Mouse (Mus musculus): Measurements from ENCODE around the gene Olfr609.
"Not testable (repeated sequence)": the region's sequence is repeated elsewhere in the genome, so short reads cannot be mapped to it uniquely, and the experiment has no call there.

Olfr609 gene
- long read RNA-seq, experiment 1 = 0 reads
- long read RNA-seq, experiment 2 = 0 reads

DNA sequence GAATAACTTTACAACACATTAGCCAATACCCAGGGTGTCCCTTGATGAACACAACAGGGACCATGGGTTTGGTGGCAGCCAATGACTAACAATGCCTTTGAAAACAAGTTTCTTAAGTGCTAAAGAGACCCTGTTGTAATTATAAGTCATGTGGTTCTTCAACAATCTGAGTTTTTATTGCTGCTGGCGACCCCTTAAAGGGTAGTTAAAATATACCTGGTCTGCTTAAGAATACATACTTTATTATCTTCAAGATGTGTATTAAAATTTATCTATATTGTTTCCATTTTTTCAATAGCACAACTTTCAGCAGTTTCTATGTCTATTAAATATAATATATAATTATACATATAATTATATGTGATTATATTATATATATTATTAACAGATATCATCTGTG is at the start of gene Olfr609:
Olfr609 (minus strand) TSS at position 101 of the 400 bp plus-strand sequence.
- intact Hi-C loops (cut with DNase I) = no loop called here

DNA sequence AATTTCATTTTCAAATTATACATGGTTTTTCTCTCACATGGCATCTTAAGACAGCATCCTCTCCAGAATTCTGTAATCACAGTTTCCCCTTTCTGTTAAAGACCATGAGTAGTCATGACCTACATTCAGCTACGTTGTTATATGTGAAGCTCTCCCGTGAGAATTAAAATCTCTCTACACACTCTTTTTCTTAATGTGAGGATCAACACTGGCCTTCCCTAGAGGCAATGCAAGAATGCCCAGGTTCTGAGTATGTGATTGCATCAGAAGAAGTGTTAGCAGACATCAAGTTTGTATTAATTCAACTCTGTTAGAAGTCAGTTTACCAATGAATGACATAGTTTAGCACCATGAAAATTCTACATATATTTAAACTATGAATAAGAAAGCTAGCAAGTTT is 44.8 kb upstream of the Olfr609 start, which contains the start of gene Olfr612:
Olfr612 (minus strand) TSS at position 101 of the 400 bp plus-strand sequence.
- intact Hi-C loops (cut with DNase I) = not testable (repeated sequence)

DNA sequence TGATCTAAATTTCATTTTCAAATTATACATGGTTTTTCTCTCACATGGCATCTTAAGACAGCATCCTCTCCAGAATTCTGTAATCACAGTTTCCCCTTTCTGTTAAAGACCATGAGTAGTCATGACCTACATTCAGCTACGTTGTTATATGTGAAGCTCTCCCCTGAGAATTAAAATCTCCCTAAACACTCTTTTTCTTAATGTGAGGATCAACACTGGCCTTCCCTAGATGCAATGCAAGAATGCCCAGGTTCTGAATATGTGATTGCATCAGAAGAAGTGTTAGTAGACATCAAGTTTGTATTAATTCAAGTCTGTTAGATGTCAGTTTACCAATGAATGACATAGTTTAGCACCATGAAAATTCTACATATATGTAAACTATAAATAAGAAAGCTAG is 22.9 kb upstream of the Olfr609 start, which contains the start of gene Olfr611:
Olfr611 (minus strand) TSS at position 101 of the 400 bp plus-strand sequence.
- intact Hi-C loops (cut with DNase I) = not testable (repeated sequence)

DNA sequence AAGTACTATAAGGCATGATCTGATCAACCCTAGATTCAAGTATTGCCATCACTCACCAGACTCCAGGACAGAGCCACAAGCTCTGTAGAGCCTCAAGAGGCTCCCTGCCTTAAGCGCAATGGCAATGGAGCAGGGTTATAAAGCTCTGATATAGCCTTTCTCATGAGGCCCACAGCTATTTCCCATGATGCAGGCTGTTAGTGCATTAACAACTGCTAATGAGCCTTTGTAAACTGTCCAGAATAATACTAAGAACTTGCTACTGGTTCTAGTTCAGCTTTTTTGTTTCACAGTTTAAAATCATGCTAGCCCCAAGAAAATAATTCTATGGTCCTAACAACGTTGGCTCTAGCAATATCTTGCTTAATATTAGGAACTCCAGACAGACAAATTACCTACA is 14.2 kb upstream of the Olfr609 start, which contains the start of gene Olfr610:
Olfr610 (minus strand) TSS at position 101 of the 400 bp plus-strand sequence.
- intact Hi-C loops (cut with DNase I) = no loop called here

DNA sequence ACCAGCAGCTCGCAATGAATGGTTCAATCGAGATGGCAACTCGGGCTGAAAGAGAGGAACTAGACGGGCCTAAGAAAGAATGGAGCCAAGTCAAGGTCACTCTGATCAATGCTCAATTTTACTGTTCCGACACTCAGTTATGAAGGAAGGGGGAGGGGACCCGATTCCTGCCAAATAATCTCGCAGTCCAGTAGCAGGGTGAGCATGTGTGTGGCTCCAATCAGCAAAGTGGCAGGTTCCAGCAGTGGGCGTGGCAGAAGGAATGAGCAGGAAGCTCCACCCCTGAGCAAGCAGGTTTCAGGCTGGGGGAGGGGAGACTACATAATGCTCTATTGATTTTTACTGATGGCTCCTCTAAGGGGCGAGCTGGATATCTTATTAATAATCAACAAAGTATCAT is 20.8 kb downstream of the Olfr609 start:
- intact Hi-C loops (cut with DNase I) = not testable (repeated sequence)

DNA sequence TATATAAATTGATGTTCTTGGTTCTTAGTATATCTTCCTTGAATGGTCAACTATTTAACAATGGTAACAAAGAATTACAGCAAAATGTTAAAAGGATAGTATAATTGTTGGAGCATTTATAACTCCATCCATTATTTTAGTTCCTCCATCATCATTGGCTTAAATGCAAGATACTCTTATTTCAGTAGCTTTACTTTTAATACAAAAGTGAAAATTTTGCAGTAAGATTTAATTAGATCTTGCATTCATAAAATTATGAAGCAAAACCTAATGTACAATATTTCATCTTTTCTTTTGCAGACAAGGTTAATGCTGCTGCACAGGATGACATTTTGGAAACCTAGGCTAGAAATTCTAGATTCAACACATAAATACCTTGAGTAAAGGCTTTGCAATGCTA is 28.3 kb downstream of the Olfr609 start, which contains the start of gene Olfr608:
Olfr608 (plus strand) TSS at position 301 of the 400 bp plus-strand sequence.
- intact Hi-C loops (cut with DNase I) = no loop called here

DNA sequence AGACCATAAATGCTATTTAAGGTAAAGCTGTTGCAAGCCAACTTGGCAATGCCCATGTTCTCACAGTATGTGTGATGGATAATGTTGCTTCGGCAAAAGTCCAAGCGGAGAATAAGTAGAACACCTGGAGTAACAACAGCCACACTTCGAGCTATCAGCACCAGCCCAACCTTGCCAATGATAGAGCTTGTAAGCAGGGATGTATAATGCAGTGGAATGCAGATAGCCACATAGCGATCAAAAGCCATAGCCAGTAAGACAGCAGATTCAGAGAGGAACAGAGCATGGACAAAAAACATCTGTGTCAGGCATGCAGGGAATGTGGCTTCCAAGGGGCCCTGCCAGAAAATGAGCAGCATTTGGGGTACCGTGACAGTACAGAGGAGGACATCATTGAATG is 37.3 kb downstream of the Olfr609 start:
- intact Hi-C loops (cut with DNase I) = no loop called here

DNA sequence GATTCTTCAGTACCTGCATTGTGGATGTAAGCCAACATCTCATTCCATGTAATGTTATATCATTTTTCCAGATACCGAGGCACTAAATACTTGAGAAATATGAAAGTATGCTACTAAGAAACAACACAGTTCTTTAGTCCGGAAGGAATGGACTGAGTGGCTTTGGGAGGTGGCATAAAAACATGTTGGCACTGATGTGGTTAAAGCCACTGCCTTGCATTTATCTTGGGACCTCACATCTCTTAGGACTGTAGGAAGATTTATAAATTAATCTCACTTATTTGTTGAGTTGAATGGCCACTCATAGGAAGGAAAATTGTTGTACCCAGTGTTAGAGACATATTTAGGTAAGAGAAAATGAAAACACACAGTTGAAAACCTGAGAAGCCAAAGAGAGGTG is 49.1 kb downstream of the Olfr609 start, which contains the start of gene Olfr606:
Olfr606 (plus strand) TSS at position 301 of the 400 bp plus-strand sequence.
- intact Hi-C loops (cut with DNase I) = no loop called here

DNA sequence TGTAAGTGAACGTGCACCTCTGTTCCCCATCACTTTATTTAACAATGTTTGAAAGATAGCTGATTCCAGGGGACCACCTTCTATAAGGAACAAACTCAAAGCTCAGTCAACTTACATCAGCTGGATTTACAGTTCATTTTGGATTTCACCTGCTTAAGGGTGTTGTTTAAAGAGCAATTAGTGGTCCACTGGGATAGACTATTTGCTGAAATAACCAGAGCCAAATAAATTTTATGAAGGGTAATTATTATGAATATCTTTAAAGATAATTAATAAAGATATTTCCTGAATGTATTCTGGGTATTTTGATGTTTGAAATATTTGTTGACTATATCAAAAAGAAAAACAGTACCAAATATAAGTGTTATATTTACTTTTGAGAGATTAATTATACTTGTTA is 52.5 kb downstream of the Olfr609 start, which contains the start of gene Olfr605:
Olfr605 (minus strand) TSS at position 101 of the 400 bp plus-strand sequence.
- intact Hi-C loops (cut with DNase I) = no loop called here

All from adrenal gland (tissue).